Mouse (Mus musculus): Measurements from ENCODE around the gene Gm4787. TPM values are rescaled to one million over a fixed set of nuclear protein-coding genes. Genes with fewer than 3 reads are reported as not detected.

Gene Gm4787
- 0.42 TPM for polyA plus RNA-seq (2014; fragmentation: Illumina TruSeq; extraction: RNeasy Lipid Tissue Mini Kit (QIAGEN cat#74804); ENCODE audit: low read depth, low replicate concordance)

GRCm38 (mm10) chr12:81379364-81379763, at the start of gene Gm4787:
TSS of gene Gm4787 (minus strand) at chr12:81379464.

GRCm38 (mm10) chr12:81421846-81422245, 42.6 kb upstream of the Gm4787 start, which contains the start of gene Adam4:
TSS of gene Adam4 (minus strand) at chr12:81421946.

GRCm38 (mm10) chr12:81332875-81333421, 46.3 kb downstream of the Gm4787 start, which contains the start of gene Slc8a3:
TSS of gene Slc8a3 (minus strand) at chr12:81333180.

Other genes starting within 250 kb of the Gm4787 start
- gene Slc8a3, start 46.3 kb downstream of the Gm4787 start, polyA plus RNA-seq (2014; fragmentation: Illumina TruSeq; extraction: RNeasy Lipid Tissue Mini Kit (QIAGEN cat#74804); ENCODE audit: low read depth, low replicate concordance) = not detected
- 0.34 TPM for gene Adam4, start 42.5 kb upstream of the Gm4787 start, polyA plus RNA-seq (2014; fragmentation: Illumina TruSeq; extraction: RNeasy Lipid Tissue Mini Kit (QIAGEN cat#74804); ENCODE audit: low read depth, low replicate concordance)
- 92.2 TPM for gene Cox16, start 105.7 kb upstream of the Gm4787 start, polyA plus RNA-seq (2014; fragmentation: Illumina TruSeq; extraction: RNeasy Lipid Tissue Mini Kit (QIAGEN cat#74804); ENCODE audit: low read depth, low replicate concordance)
- 18.7 TPM for gene Gm20498, start 153.4 kb upstream of the Gm4787 start, polyA plus RNA-seq (2014; fragmentation: Illumina TruSeq; extraction: RNeasy Lipid Tissue Mini Kit (QIAGEN cat#74804); ENCODE audit: low read depth, low replicate concordance)
- 41.5 TPM for gene Synj2bp, start 153.4 kb upstream of the Gm4787 start, polyA plus RNA-seq (2014; fragmentation: Illumina TruSeq; extraction: RNeasy Lipid Tissue Mini Kit (QIAGEN cat#74804); ENCODE audit: low read depth, low replicate concordance)
- not detected for gene Adam21, start 189.0 kb upstream of the Gm4787 start, polyA plus RNA-seq (2014; fragmentation: Illumina TruSeq; extraction: RNeasy Lipid Tissue Mini Kit (QIAGEN cat#74804); ENCODE audit: low read depth, low replicate concordance)
- 17.5 TPM for gene Med6, start 215.5 kb upstream of the Gm4787 start, polyA plus RNA-seq (2014; fragmentation: Illumina TruSeq; extraction: RNeasy Lipid Tissue Mini Kit (QIAGEN cat#74804); ENCODE audit: low read depth, low replicate concordance)